Comparison of ENCODE assay signal across 10 mouse cellular contexts in genomic region chr4:123616971-123617370, GRCm38 (mm10).
A peak's percentile ranks its signal among the peaks of the same experiment; 100 is the strongest.
DNase-seq lines count a peak whose midpoint lies in the region; ATAC-seq and TF ChIP-seq lines count a peak whose summit lies in the region.
"Had no signal": no experiment of that assay in that cellular context is flagged by ENCODE, and none has a peak within 500 bp of the region (broad histone marks: within the 10 kb centered on the region; RNA-seq: fewer than 3 reads in every experiment).

No protein-coding gene starts in this region.

- no peaks in the 10 kb centered on the region for H3K27me3 ChIP-seq in heart, embryonic 15.5 days
- H3K27me3 ChIP-seq in ES-Bruce4 (ENCODE audit: control insufficient read depth, insufficient read depth, low read length, poor library complexity, severe bottlenecking): no peaks in the 10 kb centered on the region
- no peaks in the 10 kb centered on the region for H3K27me3 ChIP-seq in embryonic facial prominence, embryonic 10.5 days (replicated peaks; ENCODE audit: low read depth, poor library complexity, severe bottlenecking)
- H3K27me3 ChIP-seq in limb, embryonic 15.5 days: no peaks in the 10 kb centered on the region

- no peak overlapping the region for H3K9ac ChIP-seq in heart, embryonic 15.5 days
- no peak overlapping the region for H3K9ac ChIP-seq in ES-Bruce4 (ENCODE audit: low read depth, poor library complexity, severe bottlenecking)
- no peak overlapping the region for H3K9ac ChIP-seq in limb, embryonic 15.5 days

- WGBS in heart, embryonic 15.5 days: 46% methylated on average over 4 of the region's 4 CpGs
- 61% methylated on average over 4 of the region's 4 CpGs for WGBS in embryonic facial prominence, embryonic 10.5 days
- 57% methylated on average over 4 of the region's 4 CpGs for WGBS in limb, embryonic 15.5 days

- no peak for TF ChIP-seq CTCF in ES-Bruce4 (IDR thresholded peaks at IDR 0.05; ENCODE audit: low read depth, low read length)

- H3K4me1 ChIP-seq in heart, embryonic 15.5 days (replicated peaks): peaks cover 46% of the 10 kb centered on the region
- peaks cover 6% of the 10 kb centered on the region for H3K4me1 ChIP-seq in ES-Bruce4 (ENCODE audit: control insufficient read depth, insufficient read depth, low read length)
- H3K4me1 ChIP-seq in embryonic facial prominence, embryonic 10.5 days: peaks cover 38% of the 10 kb centered on the region
- H3K4me1 ChIP-seq in limb, embryonic 15.5 days: peaks cover 10% of the 10 kb centered on the region; the same call in 1 of the 2 replicates

- no peak for ATAC-seq in heart, embryonic 15.5 days (replicated peaks; ENCODE audit: insufficient number of reproducible peaks, insufficient read depth, low FRiP score, low read depth)
- ATAC-seq in limb, embryonic 15.5 days (ENCODE audit: insufficient number of reproducible peaks, low FRiP score, low TSS enrichment, low read depth): no peak

- H3K36me3 ChIP-seq in heart, embryonic 15.5 days: no peaks in the 10 kb centered on the region
- H3K36me3 ChIP-seq in ES-Bruce4 (ENCODE audit: control insufficient read depth, insufficient read depth, low read length, poor library complexity, severe bottlenecking): no peaks in the 10 kb centered on the region; the same call in 1 of the 2 replicates
- H3K36me3 ChIP-seq in embryonic facial prominence, embryonic 10.5 days (replicated peaks): no peaks in the 10 kb centered on the region; the same call in 1 of the 2 replicates
- H3K36me3 ChIP-seq in limb, embryonic 15.5 days: no peaks in the 10 kb centered on the region
- H3K36me3 ChIP-seq: G1E had no signal

- no peak for TF ChIP-seq POLR2A in ES-Bruce4 (IDR thresholded peaks at IDR 0.05; ENCODE audit: insufficient read depth, low read length)

- no peak for TF ChIP-seq EP300 in ES-Bruce4 (IDR thresholded peaks at IDR 0.05; ENCODE audit: insufficient read depth, low read depth, low read length)

- no peaks in the 10 kb centered on the region for H3K9me3 ChIP-seq in heart, embryonic 15.5 days (replicated peaks)
- H3K9me3 ChIP-seq in ES-Bruce4 (replicated peaks; ENCODE audit: control insufficient read depth, insufficient read depth, low read length, poor library complexity, severe bottlenecking): no peaks in the 10 kb centered on the region; the same call in none of the 2 replicates
- H3K9me3 ChIP-seq in embryonic facial prominence, embryonic 10.5 days: no peaks in the 10 kb centered on the region
- no peaks in the 10 kb centered on the region for H3K9me3 ChIP-seq in limb, embryonic 15.5 days
- H3K9me3 ChIP-seq: G1E had no signal

- intact Hi-C loops in heart, postnatal 36 days (cut with DNase I): no loop called here

- peak overlapping the region; percentile 77 for H3K27ac ChIP-seq in heart, embryonic 15.5 days
- peak overlapping the region; percentile 93 for H3K27ac ChIP-seq in ES-Bruce4 (ENCODE audit: insufficient read depth, low read length)
- H3K27ac ChIP-seq in embryonic facial prominence, embryonic 10.5 days (replicated peaks): peak overlapping the region; percentile 45; the same call in 1 of the 2 replicates
- H3K27ac ChIP-seq in limb, embryonic 15.5 days: peak overlapping the region; percentile 44

- no peak overlapping the region for H3K4me3 ChIP-seq in heart, embryonic 15.5 days
- no peak overlapping the region for H3K4me3 ChIP-seq in ES-Bruce4 (ENCODE audit: low read depth, low read length)
- no peak overlapping the region for H3K4me3 ChIP-seq in embryonic facial prominence, embryonic 10.5 days
- no peak overlapping the region for H3K4me3 ChIP-seq in limb, embryonic 15.5 days

- no peak for DNase-seq in heart, postnatal 36 days
- DNase-seq in embryonic facial prominence, embryonic 10.5 days (ENCODE audit: low spot score): no peak
- DNase-seq in thymus, postnatal 4 days: no peak
- no peak for DNase-seq in cerebellum, postnatal 14 days
- no peak for DNase-seq in kidney, adult 8-10 months
- DNase-seq: cerebellum, adult 9-10 months had no signal

- no peak overlapping the region for H3K4me2 ChIP-seq in heart, embryonic 15.5 days
- no peak overlapping the region for H3K4me2 ChIP-seq in limb, embryonic 15.5 days
